Mouse (Mus musculus): ENCODE data around the gene Cenpb. TPM values are rescaled to one million over a fixed set of nuclear protein-coding genes. Genes with fewer than 3 reads are reported as not detected.
A peak's percentile ranks its signal among the peaks of the same experiment; 100 is the strongest.

The Cenpb gene
- total and polyA plus RNA-seq, 3 experiments, result 57.1 to 92.6 (median 71.9) TPM

GRCm38 (mm10) chr2:131147043-131147365 is 32.9 kb downstream of the Cenpb start:
- Histone ChIP-seq H3K36me3 (ENCODE audit: control insufficient read depth, insufficient read depth, low read length) (no peaks in the 10 kb centered on the region), H3K9ac (ENCODE audit: low read depth, low read length) (no peak overlapping the region), H3K4me1 (ENCODE audit: control insufficient read depth, insufficient read depth, low read length) (peaks cover 4% of the 10 kb centered on the region), H3K4me3 (no peak overlapping the region), H3K79me2 (replicated peaks; ENCODE audit: control insufficient read depth, insufficient read depth, low read length) (no peaks in the 10 kb centered on the region), H3K27me3 (ENCODE audit: control insufficient read depth, insufficient read depth, low read length) (no peaks in the 10 kb centered on the region), H3K27ac (no peak overlapping the region)
- no peak for DNase-seq
- intact Hi-C loops (cut with DNase I), result no loop called here
- TF ChIP-seq EP300 (IDR thresholded peaks at IDR 0.05; ENCODE audit: insufficient read depth, low read depth, low read length) (no peak), POLR2A (IDR thresholded peaks at IDR 0.05; ENCODE audit: insufficient read depth, low read depth, low read length) (0 out of 2 replicates have a peak, but pooled peaks have one; percentile 34)
- 91% methylated on average over 8 of the region's 8 CpGs for WGBS

GRCm38 (mm10) chr2:131146193-131147042 is 33.4 kb downstream of the Cenpb start:
- Histone ChIP-seq H3K79me2 (replicated peaks; ENCODE audit: control insufficient read depth, insufficient read depth, low read length) (no peaks in the 10 kb centered on the region), H3K4me1 (ENCODE audit: control insufficient read depth, insufficient read depth, low read length) (peaks cover 8% of the 10 kb centered on the region), H3K36me3 (ENCODE audit: control insufficient read depth, insufficient read depth, low read length) (peaks cover 3% of the 10 kb centered on the region; the same call in 1 of the 2 replicates), H3K27ac (no peak overlapping the region), H3K9ac (ENCODE audit: low read depth, low read length) (no peak overlapping the region; the same call in 1 of the 2 replicates), H3K27me3 (ENCODE audit: control insufficient read depth, insufficient read depth, low read length) (no peaks in the 10 kb centered on the region), H3K4me3 (no peak overlapping the region)
- peak in 1 of 2 experiments; percentile 38 for DNase-seq
- intact Hi-C loops (cut with DNase I), result no loop called here
- 69% methylated on average over 21 of the region's 21 CpGs for WGBS
- peak; percentile 57 for TF ChIP-seq EP300 (IDR thresholded peaks at IDR 0.05; ENCODE audit: insufficient read depth, low read depth, low read length)
- no peak for TF ChIP-seq CTCF (IDR thresholded peaks at IDR 0.05)
- peak; percentile 60 for TF ChIP-seq POLR2A (IDR thresholded peaks at IDR 0.05; ENCODE audit: insufficient read depth, low read depth, low read length)

- no peaks in the 10 kb centered on the region for H3K79me2 ChIP-seq (replicated peaks; ENCODE audit: control insufficient read depth, insufficient read depth, low read length)
- H3K4me3 ChIP-seq, result no peak overlapping the region
- DNase-seq, result no peak
- H3K4me1 ChIP-seq (ENCODE audit: control insufficient read depth, insufficient read depth, low read length), result peaks cover 15% of the 10 kb centered on the region
- peaks cover 5% of the 10 kb centered on the region for H3K36me3 ChIP-seq (ENCODE audit: control insufficient read depth, insufficient read depth, low read length)
- WGBS, result 76% methylated on average over 2 of the region's 2 CpGs
- no peak overlapping the region for H3K27ac ChIP-seq
- H3K9ac ChIP-seq (ENCODE audit: low read depth, low read length), result no peak overlapping the region
- H3K27me3 ChIP-seq (ENCODE audit: control insufficient read depth, insufficient read depth, low read length), result no peaks in the 10 kb centered on the region
- no peak for TF ChIP-seq EP300 (IDR thresholded peaks at IDR 0.05; ENCODE audit: insufficient read depth, low read depth, low read length)
- TF ChIP-seq CTCF (IDR thresholded peaks at IDR 0.05), result no peak
- TF ChIP-seq POLR2A (IDR thresholded peaks at IDR 0.05; ENCODE audit: insufficient read depth, low read depth, low read length), result peak; percentile 11; the same call in 1 of the 2 replicates
- intact Hi-C loops (cut with DNase I), result no loop called here
Observed at GRCm38 (mm10) chr2:131145536-131145935, 34.3 kb downstream of the Cenpb start.

- intact Hi-C loops (cut with DNase I), result no loop called here
- WGBS, result 73% methylated on average over 13 of the region's 13 CpGs
- Histone ChIP-seq H3K4me1 (ENCODE audit: control insufficient read depth, insufficient read depth, low read length) (peaks cover 16% of the 10 kb centered on the region), H3K27ac (no peak overlapping the region), H3K9ac (ENCODE audit: low read depth, low read length) (no peak overlapping the region), H3K36me3 (ENCODE audit: control insufficient read depth, insufficient read depth, low read length) (peaks cover 5% of the 10 kb centered on the region), H3K79me2 (replicated peaks; ENCODE audit: control insufficient read depth, insufficient read depth, low read length) (no peaks in the 10 kb centered on the region), H3K27me3 (ENCODE audit: control insufficient read depth, insufficient read depth, low read length) (no peaks in the 10 kb centered on the region), H3K4me3 (no peak overlapping the region)
- no peak for TF ChIP-seq POLR2A (IDR thresholded peaks at IDR 0.05; ENCODE audit: insufficient read depth, low read depth, low read length)
- TF ChIP-seq CTCF (IDR thresholded peaks at IDR 0.05), result no peak
- TF ChIP-seq EP300 (IDR thresholded peaks at IDR 0.05; ENCODE audit: insufficient read depth, low read depth, low read length), result no peak
- peak in 1 of 2 experiments; percentile 23 for DNase-seq
Observed at GRCm38 (mm10) chr2:131145121-131145520, 34.7 kb downstream of the Cenpb start.

- Histone ChIP-seq H3K36me3 (ENCODE audit: control insufficient read depth, insufficient read depth, low read length) (peaks cover 13% of the 10 kb centered on the region), H3K27ac (peak overlapping the region; percentile 77), H3K9ac (ENCODE audit: low read depth, low read length) (no peak overlapping the region), H3K79me2 (replicated peaks; ENCODE audit: control insufficient read depth, insufficient read depth, low read length) (no peaks in the 10 kb centered on the region), H3K4me1 (ENCODE audit: control insufficient read depth, insufficient read depth, low read length) (peaks cover 24% of the 10 kb centered on the region), H3K27me3 (ENCODE audit: control insufficient read depth, insufficient read depth, low read length) (no peaks in the 10 kb centered on the region), H3K4me3 (no peak overlapping the region)
- TF ChIP-seq CTCF (IDR thresholded peaks at IDR 0.05) (no peak), POLR2A (IDR thresholded peaks at IDR 0.05; ENCODE audit: insufficient read depth, low read depth, low read length) (no peak), EP300 (IDR thresholded peaks at IDR 0.05; ENCODE audit: insufficient read depth, low read depth, low read length) (no peak)
- WGBS, result 72% methylated on average over 22 of the region's 22 CpGs
- intact Hi-C loops (cut with DNase I), result no loop called here
- DNase-seq, result no peak
Observed at GRCm38 (mm10) chr2:131143007-131143780, 36.7 kb downstream of the Cenpb start.
